Mouse (Mus musculus) forebrain, postnatal 0 days (tissue): Measurements from ENCODE around the gene Alox12. TPM values are rescaled to one million over a fixed set of nuclear protein-coding genes. Genes with fewer than 3 reads are reported as not detected.
A peak's percentile ranks its signal among the peaks of the same experiment; 100 is the strongest.

Experiments
- ATAC-seq: fragments of 200-750 bp; cut with Nextera tagmentation; 2 replicates; pipeline ENCODE4 v1.8.0; 2017; ENCODE audit warnings: mild to moderate bottlenecking, moderate library complexity
- DNase-seq: peaks from one replicate; pipeline ENCODE4 v3.0.0-alpha.2; 2015
- H3K27ac ChIP-seq: fragments of 300-500 bp; sonication (generic); 2 replicates; pipeline ENCODE4 v1.5.1; 2014; ENCODE audit warnings: low read depth, mild to moderate bottlenecking, antibody characterized with exemption, low read length, moderate library complexity, mixed read lengths
- H3K27me3 ChIP-seq: fragments of 300-500 bp; sonication (generic); 2 replicates; pipeline ENCODE4 v1.6.1; 2014; ENCODE audit warnings: mild to moderate bottlenecking, low read length, mixed read lengths; ENCODE audit not compliant: insufficient read depth
- H3K36me3 ChIP-seq: fragments of 300-500 bp; sonication (generic); 2 replicates; pipeline ENCODE4 v1.6.1; 2014; ENCODE audit warnings: mild to moderate bottlenecking, moderate library complexity; ENCODE audit not compliant: insufficient read depth
- H3K4me1 ChIP-seq: fragments of 300-500 bp; sonication (generic); 2 replicates; pipeline ENCODE4 v1.6.1; 2014; ENCODE audit warnings: antibody characterized with exemption; ENCODE audit not compliant: insufficient read depth
- H3K4me2 ChIP-seq: fragments of 300-500 bp; sonication (generic); 2 replicates; pipeline ENCODE4 v1.6.1; 2014; ENCODE audit warnings: low read depth, mild to moderate bottlenecking, moderate library complexity
- H3K4me3 ChIP-seq: fragments of 300-500 bp; sonication (generic); 2 replicates; pipeline ENCODE4 v1.5.1; 2014; ENCODE audit warnings: low read depth, low read length, mixed read lengths
- H3K9ac ChIP-seq: fragments of 300-500 bp; sonication (generic); 2 replicates; pipeline ENCODE4 v1.6.1; 2014; ENCODE audit warnings: mild to moderate bottlenecking
- H3K9me3 ChIP-seq: fragments of 300-500 bp; sonication (generic); 2 replicates; pipeline ENCODE4 v1.6.1; 2016; ENCODE audit warnings: low read length
- CTCF ChIP-seq: sonication (generic); IDR thresholded peaks from 2 replicates; pipeline ENCODE4 v1.5.1; 2016; ENCODE audit warnings: antibody characterized with exemption, control low read depth, low read depth
- WGBS: fragments of 180-500 bp; shearing (Covaris S2); extraction: QIAGEN DNeasy Blood & Tissue Kit; methylation state at CpG from one replicate; pipeline ENCODE4 v1.1.7; 2014; 5-methylcytosine and 5-hydroxymethylcytosine counted together
- polyA plus RNA-seq: library from polyadenylated mRNA; unstranded; fragments of >200 nt; fragmentation: Nextera tagmentation; extraction: Ambion mirVana; gene quantifications from 2 replicates; pipeline ENCODE4 v1.2.1, GENCODE M21; 2015
- total RNA-seq: library from RNA; depleted of rRNA; stranded (reverse); fragments of >200 nt; gene quantifications from 2 replicates; pipeline ENCODE4 v1.2.3, GENCODE M21; 2014; rRNA removed

Gene Alox12
- total RNA-seq, result 0.10 and 0.31 TPM in 2 replicates
- 0.46 and 0.59 TPM in 2 replicates for polyA plus RNA-seq

- TF ChIP-seq CTCF, result peak; percentile 29; the same call in 1 of the 2 replicates
- no peak for DNase-seq
- peaks cover 36% of the 10 kb centered on the region for H3K27me3 ChIP-seq
- no peak for ATAC-seq
- H3K4me3 ChIP-seq, result no peak within 1 kb of the TSS
- no peaks in the 10 kb centered on the region for H3K36me3 ChIP-seq
- no peak within 1 kb of the TSS for H3K4me2 ChIP-seq
- no peaks in the 10 kb centered on the region for H3K4me1 ChIP-seq
- 3% methylated on average over 25 of the region's 25 CpGs for WGBS
- no peak within 1 kb of the TSS for H3K27ac ChIP-seq
- no peak within 1 kb of the TSS for H3K9ac ChIP-seq
- H3K9me3 ChIP-seq, result no peaks in the 10 kb centered on the region
These were observed at the start of gene Alox12 for GRCm38 (mm10) chr11:70254931-70255531. TSS of gene Alox12 (minus strand) at chr11:70255353.

GRCm38 (mm10) chr11:70302293-70302692, 47.1 kb upstream of the Alox12 start:
- 85% methylated on average over 4 of the region's 4 CpGs for WGBS

GRCm38 (mm10) chr11:70297836-70298454, 42.8 kb upstream of the Alox12 start:
- no peak overlapping the region for H3K27ac ChIP-seq
- no peaks in the 10 kb centered on the region for H3K27me3 ChIP-seq
- no peak overlapping the region for H3K9ac ChIP-seq
- no peak overlapping the region for H3K4me3 ChIP-seq
- WGBS, result 72% methylated on average over 12 of the region's 12 CpGs
- TF ChIP-seq CTCF, result no peak
- no peaks in the 10 kb centered on the region for H3K4me1 ChIP-seq
- H3K9me3 ChIP-seq, result no peaks in the 10 kb centered on the region
- no peaks in the 10 kb centered on the region for H3K36me3 ChIP-seq
- ATAC-seq (no peak), DNase-seq (no peak)
- H3K4me2 ChIP-seq, result no peak overlapping the region

More at GRCm38 (mm10) chr11:70302293-70302692, 47.1 kb upstream of the Alox12 start:
- H3K4me2 ChIP-seq, result no peak overlapping the region
- no peak for DNase-seq
- no peaks in the 10 kb centered on the region for H3K9me3 ChIP-seq
- no peak overlapping the region for H3K27ac ChIP-seq
- TF ChIP-seq CTCF, result no peak
- no peaks in the 10 kb centered on the region for H3K4me1 ChIP-seq
- no peak overlapping the region for H3K9ac ChIP-seq
- H3K4me3 ChIP-seq, result no peak overlapping the region
- no peaks in the 10 kb centered on the region for H3K27me3 ChIP-seq
- no peaks in the 10 kb centered on the region for H3K36me3 ChIP-seq
- no peak for ATAC-seq

GRCm38 (mm10) chr11:70297405-70297804, 42.3 kb upstream of the Alox12 start:
- Histone ChIP-seq H3K27me3 (no peaks in the 10 kb centered on the region), H3K4me1 (no peaks in the 10 kb centered on the region), H3K27ac (no peak overlapping the region), H3K9ac (no peak overlapping the region), H3K4me2 (no peak overlapping the region), H3K36me3 (no peaks in the 10 kb centered on the region), H3K4me3 (no peak overlapping the region), H3K9me3 (no peaks in the 10 kb centered on the region)
- no peak for TF ChIP-seq CTCF
- 68% methylated on average over 4 of the region's 4 CpGs for WGBS
- no peak for ATAC-seq
- DNase-seq, result no peak

DNA sequence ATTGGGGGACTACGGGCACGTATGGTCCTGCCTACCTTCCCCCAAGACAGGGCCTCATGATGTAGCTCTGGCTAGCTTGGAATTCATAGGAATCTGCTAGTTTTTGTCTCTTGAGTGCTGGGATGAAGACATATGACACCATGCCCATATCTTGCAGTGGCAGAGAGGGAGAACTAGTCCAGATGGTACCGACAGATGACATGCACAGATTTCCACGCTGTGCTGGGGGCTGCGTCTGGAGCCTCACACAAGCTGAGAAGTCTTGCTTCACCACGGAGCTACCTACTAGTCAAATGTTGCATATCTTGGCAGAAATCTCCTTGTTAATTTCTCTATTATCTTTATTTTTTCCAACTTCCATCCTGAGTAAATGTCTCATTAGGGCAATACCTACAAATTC, 38.7 kb upstream of the Alox12 start:
- Histone ChIP-seq H3K4me1 (no peaks in the 10 kb centered on the region), H3K27me3 (no peaks in the 10 kb centered on the region), H3K4me2 (no peak overlapping the region), H3K27ac (no peak overlapping the region), H3K9ac (no peak overlapping the region), H3K36me3 (no peaks in the 10 kb centered on the region), H3K9me3 (no peaks in the 10 kb centered on the region), H3K4me3 (no peak overlapping the region)
- 68% methylated on average over 6 of the region's 6 CpGs for WGBS
- DNase-seq, result peak; percentile 84
- peak; percentile 86 for ATAC-seq
- TF ChIP-seq CTCF, result no peak

- Histone ChIP-seq H3K27me3 (no peaks in the 10 kb centered on the region), H3K4me3 (no peak overlapping the region), H3K9ac (no peak overlapping the region), H3K4me1 (no peaks in the 10 kb centered on the region), H3K4me2 (no peak overlapping the region), H3K36me3 (no peaks in the 10 kb centered on the region), H3K9me3 (no peaks in the 10 kb centered on the region), H3K27ac (no peak overlapping the region)
- no peak for TF ChIP-seq CTCF
- WGBS, result 84% methylated on average over 6 of the region's 6 CpGs
- ATAC-seq (no peak), DNase-seq (no peak)
These were observed 36.1 kb upstream of the Alox12 start for GRCm38 (mm10) chr11:70291235-70291634.

GRCm38 (mm10) chr11:70289236-70289635, 34.1 kb upstream of the Alox12 start:
- H3K9ac ChIP-seq, result no peak overlapping the region
- no peak for TF ChIP-seq CTCF
- no peak overlapping the region for H3K4me2 ChIP-seq
- no peak overlapping the region for H3K27ac ChIP-seq
- DNase-seq (no peak), ATAC-seq (no peak)
- WGBS, result 25% methylated on average over 6 of the region's 6 CpGs
- no peaks in the 10 kb centered on the region for H3K9me3 ChIP-seq
- no peaks in the 10 kb centered on the region for H3K4me1 ChIP-seq
- H3K4me3 ChIP-seq, result no peak overlapping the region
- no peaks in the 10 kb centered on the region for H3K27me3 ChIP-seq
- H3K36me3 ChIP-seq, result no peaks in the 10 kb centered on the region
